Mouse (Mus musculus) olfactory bulb, adult 2 months (tissue): ENCODE measurements around the gene Chrne.

Experiments
- CTCF ChIP-seq: fragments of 200-500 bp; IDR thresholded peaks from 2 replicates; pipeline ENCODE4 v1.5.1; 2012; ENCODE audit warnings: low read depth, mild to moderate bottlenecking, low read length, moderate library complexity; ENCODE audit not compliant: insufficient read depth
- POLR2A ChIP-seq: fragments of 200-500 bp; IDR thresholded peaks from 2 replicates; pipeline ENCODE4 v1.6.1; 2012; ENCODE audit warnings: mild to moderate bottlenecking, low read depth, low read length, moderate library complexity; ENCODE audit not compliant: insufficient read depth

- no peak for TF ChIP-seq POLR2A
- TF ChIP-seq CTCF, result no peak
Observed at GRCm38 (mm10) chr11:70635601-70636000, 16.6 kb upstream of the Chrne start.
